Mouse (Mus musculus) lung, postnatal 0 days (tissue): Measurements from ENCODE around the gene Gars.

Experiments used
- CTCF ChIP-seq: IDR thresholded peaks from 2 replicates; pipeline ENCODE4 v1.5.1; 2016; ENCODE audit warnings: antibody characterized with exemption, mild to moderate bottlenecking
- EP300 ChIP-seq: IDR thresholded peaks from 2 replicates; pipeline ENCODE4 v1.6.1; 2016; ENCODE audit warnings: antibody characterized with exemption, mild to moderate bottlenecking, control low read depth

- TF ChIP-seq EP300 (no peak), CTCF (no peak)
Observed at GRCm38 (mm10) chr6:54996361-54996760, 41.4 kb upstream of the Gars start.
